Mouse (Mus musculus) liver, embryonic 14.5 days (tissue): ENCODE data around the gene Lyrm1. TPM values are rescaled to one million over a fixed set of nuclear protein-coding genes. Genes with fewer than 3 reads are reported as not detected.

Experiments
- ATAC-seq: fragments of 200-750 bp; cut with Nextera tagmentation; 2 replicates; pipeline ENCODE4 v1.8.0; 2017; ENCODE audit warnings: moderate number of reproducible peaks, mild to moderate bottlenecking, moderate library complexity; ENCODE audit not compliant: insufficient read depth
- DNase-seq, 3 experiments: peaks; one replicate each; pipeline ENCODE4 v3.0.0-alpha.2; 2012 to 2013; ENCODE audit warnings: low read depth in 3 of 3, low spot score in 3 of 3
- H3K27ac ChIP-seq: fragments of 300-500 bp; sonication (generic); 2 replicates; pipeline ENCODE4 v1.5.1; 2014; ENCODE audit warnings: moderate library complexity, mild to moderate bottlenecking, control low read depth, inconsistent platforms
- H3K27me3 ChIP-seq: fragments of 300-500 bp; sonication (generic); 2 replicates; pipeline ENCODE4 v1.6.1; 2014; ENCODE audit warnings: mild to moderate bottlenecking, low read length, moderate library complexity; ENCODE audit not compliant: control insufficient read depth, insufficient read depth
- H3K36me3 ChIP-seq: fragments of 300-500 bp; sonication (generic); replicated peaks from 2 replicates; pipeline ENCODE4 v1.6.1; 2014; ENCODE audit warnings: low read depth; ENCODE audit not compliant: control insufficient read depth, insufficient read depth
- H3K4me1 ChIP-seq, 2 experiments: fragments of 200-500 bp in 1 of 2; fragments of 300-500 bp in 1 of 2; sonication (generic) in 1 of 2; replicated peaks; 2 replicates each; pipeline ENCODE4 v1.6.1; 2012 to 2014; ENCODE audit warnings: antibody characterized with exemption in 1 of 2, inconsistent platforms in 1 of 2, low read length in 1 of 2; ENCODE audit not compliant: control insufficient read depth in 2 of 2, insufficient read depth in 2 of 2
- H3K4me2 ChIP-seq: fragments of 300-500 bp; sonication (generic); 2 replicates; pipeline ENCODE4 v1.6.1; 2014; ENCODE audit warnings: low read depth, mild to moderate bottlenecking, control low read depth, moderate library complexity
- H3K4me3 ChIP-seq, 2 experiments: fragments of 200-500 bp in 1 of 2; fragments of 300-500 bp in 1 of 2; sonication (generic) in 1 of 2; 2 replicates each; pipeline ENCODE4 v1.5.1; 2012 to 2014; ENCODE audit warnings: low read depth in 2 of 2, low read length in 2 of 2, mild to moderate bottlenecking in 2 of 2, control low read depth in 1 of 2, inconsistent platforms in 1 of 2, moderate library complexity in 1 of 2; ENCODE audit not compliant: insufficient read depth in 1 of 2
- H3K9ac ChIP-seq: fragments of 300-500 bp; sonication (generic); replicated peaks from 2 replicates; pipeline ENCODE4 v1.6.1; 2014; ENCODE audit warnings: mild to moderate bottlenecking, control low read depth, moderate library complexity
- H3K9me3 ChIP-seq: fragments of 300-500 bp; sonication (generic); 2 replicates; pipeline ENCODE4 v1.6.1; 2016; ENCODE audit warnings: low read length, mixed read lengths; ENCODE audit not compliant: control insufficient read depth
- CTCF ChIP-seq: IDR thresholded peaks from 2 replicates; pipeline ENCODE4 v1.5.1; 2016; ENCODE audit warnings: antibody characterized with exemption, low read depth, control low read depth
- EP300 ChIP-seq: IDR thresholded peaks from 2 replicates; pipeline ENCODE4 v1.6.1; 2016; ENCODE audit warnings: antibody characterized with exemption, low read depth
- WGBS: fragments of 180-500 bp; shearing (Covaris S2); extraction: QIAGEN DNeasy Blood & Tissue Kit; methylation state at CpG from one replicate; pipeline ENCODE4 v1.1.7; 2014; ENCODE audit not compliant: insufficient replicate concordance; 5-methylcytosine and 5-hydroxymethylcytosine counted together
- polyA plus RNA-seq, 2 experiments: library from polyadenylated mRNA; depleted of rRNA in 1 of 2; stranded (reverse) in 1 of 2; unstranded in 1 of 2; fragments of >200 nt; fragmentation: Nextera tagmentation in 1 of 2; extraction: Ambion mirVana in 1 of 2; gene quantifications; 2 replicates each; pipeline versions ENCODE4 v1.2.1 to v1.2.3; 2012 to 2014

Lyrm1 gene
- polyA plus RNA-seq, 2 experiments, result 1.4 to 3.2 TPM

DNA sequence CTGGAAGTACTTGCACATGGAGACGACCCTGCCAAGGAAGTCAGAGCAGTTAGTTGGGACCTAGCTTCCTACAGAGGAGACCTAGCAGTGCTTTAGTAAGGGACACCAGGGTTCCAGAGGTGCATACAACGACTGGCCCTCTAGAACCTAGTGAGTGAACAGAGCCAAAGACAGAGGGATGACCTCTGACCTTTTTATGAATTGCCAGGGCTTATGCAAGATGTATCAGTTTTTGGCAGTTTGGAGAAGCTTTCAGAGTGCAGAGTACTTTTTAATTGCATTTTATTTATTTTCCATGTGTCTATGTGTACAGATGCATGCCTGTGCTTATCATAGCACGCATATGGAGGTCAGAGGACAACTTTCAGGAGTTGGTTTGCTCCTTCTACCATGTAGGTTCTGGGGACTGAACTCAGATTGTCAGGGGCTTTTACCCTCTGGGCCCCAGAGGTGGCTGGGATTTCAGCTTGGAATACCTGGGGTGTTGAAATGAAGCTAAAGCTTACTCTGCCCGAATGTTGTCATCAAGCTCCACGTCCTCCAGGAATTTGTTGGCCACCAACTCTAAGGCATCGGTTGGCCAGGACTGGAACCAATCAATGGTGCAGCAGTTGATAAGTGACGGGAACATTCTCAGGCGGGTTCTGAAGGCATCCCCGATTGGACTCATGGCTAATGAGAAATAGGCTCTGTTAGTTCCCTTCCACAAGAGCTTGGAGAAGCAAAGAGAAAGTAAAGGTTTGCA lies 70.2 kb downstream of the Lyrm1 start:
- TF ChIP-seq CTCF, result no peak
- no peak for TF ChIP-seq EP300
- no peak for DNase-seq
- Histone ChIP-seq H3K4me1 (no peaks in the 10 kb centered on the region), H3K36me3 (no peaks in the 10 kb centered on the region), H3K27ac (no peak overlapping the region), H3K9me3 (no peaks in the 10 kb centered on the region), H3K4me3 (no peak overlapping the region), H3K9ac (no peak overlapping the region), H3K27me3 (no peaks in the 10 kb centered on the region), H3K4me2 (no peak overlapping the region)
- no peak for ATAC-seq
- WGBS, result 59% methylated on average over 9 of the region's 9 CpGs

DNA sequence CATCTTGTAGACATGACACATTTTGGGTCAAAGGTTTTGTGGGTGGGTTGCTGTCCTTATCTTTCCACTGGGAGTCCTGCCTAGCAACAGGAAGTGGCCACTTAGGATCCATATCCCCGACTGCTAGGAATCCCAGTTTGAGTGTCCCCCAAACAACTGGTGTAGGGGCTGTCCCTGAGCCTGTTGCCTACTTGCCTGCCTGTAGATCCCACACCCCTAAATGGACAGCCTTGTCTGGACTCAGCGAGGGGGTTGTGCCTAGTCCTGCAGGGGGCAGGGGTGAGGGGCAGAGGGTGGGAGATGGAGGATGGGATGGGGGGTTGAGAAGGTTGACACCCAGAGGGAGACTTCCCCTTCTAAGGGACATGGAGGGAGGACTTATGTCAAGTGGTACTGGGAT lies 73.7 kb downstream of the Lyrm1 start:
- H3K27ac ChIP-seq, result no peak overlapping the region
- DNase-seq, result no peak
- H3K4me3 ChIP-seq, result no peak overlapping the region
- TF ChIP-seq CTCF (no peak), EP300 (no peak)
- WGBS, result 46% methylated on average over 2 of the region's 2 CpGs
- H3K36me3 ChIP-seq, result no peaks in the 10 kb centered on the region
- H3K9ac ChIP-seq, result no peak overlapping the region
- H3K9me3 ChIP-seq, result no peaks in the 10 kb centered on the region
- H3K4me2 ChIP-seq, result no peak overlapping the region
- ATAC-seq, result no peak
- H3K27me3 ChIP-seq, result no peaks in the 10 kb centered on the region
- H3K4me1 ChIP-seq, result no peaks in the 10 kb centered on the region

DNA sequence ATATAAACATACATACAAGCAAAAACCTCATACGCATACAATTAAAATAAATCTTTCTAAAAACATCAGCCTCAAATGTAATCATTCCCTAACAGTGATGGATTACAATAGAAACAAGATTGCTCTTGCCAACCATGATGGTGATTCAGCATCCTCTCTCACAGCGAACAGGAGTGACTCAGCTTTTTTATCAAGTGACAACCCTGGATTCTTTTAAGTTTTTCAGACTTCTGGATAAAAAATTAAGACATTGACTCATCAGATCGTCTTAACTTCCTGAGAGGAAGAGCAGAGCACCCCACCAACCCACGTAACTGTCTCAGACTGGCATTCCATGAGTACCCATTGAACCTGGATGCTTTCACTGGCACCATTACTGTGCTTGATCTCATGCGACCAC lies 78.6 kb downstream of the Lyrm1 start:
- Histone ChIP-seq H3K4me3 (no peak overlapping the region), H3K36me3 (no peaks in the 10 kb centered on the region), H3K4me1 (no peaks in the 10 kb centered on the region), H3K27me3 (no peaks in the 10 kb centered on the region), H3K9ac (no peak overlapping the region), H3K9me3 (no peaks in the 10 kb centered on the region), H3K27ac (no peak overlapping the region), H3K4me2 (no peak overlapping the region)
- ATAC-seq, result no peak
- DNase-seq, result no peak
- no peak for TF ChIP-seq EP300
- TF ChIP-seq CTCF, result no peak
- 42% methylated on average over 5 of the region's 5 CpGs for whole genome bisulfite sequencing

DNA sequence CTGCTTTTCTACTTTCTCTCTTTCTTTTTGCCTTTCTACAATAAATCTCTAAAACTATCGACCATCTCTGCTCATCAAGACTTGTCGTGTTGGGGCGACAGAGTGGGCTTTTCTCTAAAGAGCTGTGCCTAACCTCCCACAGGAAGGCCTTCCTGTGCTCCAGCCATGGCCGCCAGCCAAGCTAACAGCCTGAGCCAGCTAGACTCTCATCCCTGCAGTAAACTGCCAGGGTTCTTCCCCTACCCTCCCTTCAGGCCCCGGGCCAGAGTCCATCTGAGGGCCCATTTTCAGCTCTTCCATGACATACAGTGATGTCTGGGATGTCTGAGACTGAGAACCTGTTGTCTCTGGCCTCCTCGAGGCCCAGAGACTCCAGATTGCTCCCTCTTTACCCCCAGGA lies 80.6 kb downstream of the Lyrm1 start:
- Histone ChIP-seq H3K4me3 (no peak overlapping the region), H3K27ac (no peak overlapping the region), H3K4me1 (no peaks in the 10 kb centered on the region), H3K9me3 (no peaks in the 10 kb centered on the region), H3K9ac (no peak overlapping the region), H3K4me2 (no peak overlapping the region), H3K27me3 (no peaks in the 10 kb centered on the region), H3K36me3 (no peaks in the 10 kb centered on the region)
- DNase-seq (no peak), ATAC-seq (no peak)
- WGBS, result 52% methylated on average over 6 of the region's 6 CpGs
- TF ChIP-seq EP300 (no peak), CTCF (no peak)

DNA sequence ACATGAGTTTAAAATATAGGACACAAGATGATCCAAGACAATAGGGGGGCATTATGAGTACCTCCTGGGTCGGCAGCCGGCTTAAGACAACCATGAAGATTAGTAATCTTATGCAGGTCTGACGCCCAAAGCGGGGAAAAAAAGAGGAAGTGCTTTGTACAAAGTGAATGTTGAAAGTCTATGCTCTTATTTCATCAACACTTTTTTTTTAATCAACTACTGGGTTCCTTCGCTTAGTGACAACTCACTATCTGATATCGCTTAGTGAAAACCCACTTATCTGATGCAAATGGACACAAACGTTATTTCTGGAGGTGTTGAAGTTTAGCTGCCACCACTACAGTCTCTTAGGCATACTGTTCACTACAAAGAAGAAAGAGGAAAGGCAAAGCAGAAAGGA lies 81.9 kb downstream of the Lyrm1 start:
- 53% methylated on average over 7 of the region's 7 CpGs for WGBS
- Histone ChIP-seq H3K36me3 (no peaks in the 10 kb centered on the region), H3K27me3 (no peaks in the 10 kb centered on the region), H3K9me3 (no peaks in the 10 kb centered on the region), H3K9ac (no peak overlapping the region), H3K4me2 (no peak overlapping the region), H3K4me1 (no peaks in the 10 kb centered on the region), H3K27ac (no peak overlapping the region), H3K4me3 (no peak overlapping the region)
- no peak for TF ChIP-seq EP300
- TF ChIP-seq CTCF, result no peak
- DNase-seq (no peak), ATAC-seq (no peak)
